Mouse (Mus musculus) liver, adult 2 months (tissue): ENCODE results near the gene Rbbp9.

Experiments
- CTCF ChIP-seq: fragments of 200-500 bp; IDR thresholded peaks from 2 replicates; pipeline ENCODE4 v1.5.1; 2011; ENCODE audit warnings: low read depth, low read length, control low read depth
- POLR2A ChIP-seq: fragments of 200-500 bp; IDR thresholded peaks from 2 replicates; pipeline ENCODE4 v1.6.1; 2011; ENCODE audit warnings: low read length, control low read depth; ENCODE audit not compliant: insufficient read depth; ENCODE audit errors: extremely low read depth

- TF ChIP-seq POLR2A = no peak
- TF ChIP-seq CTCF = no peak
These were observed 47.3 kb upstream of the Rbbp9 start for GRCm38 (mm10) chr2:144598006-144598405.
